Mouse (Mus musculus) heart, embryonic 14.5 days (tissue): ENCODE measurements around the gene Baat. TPM values are rescaled to one million over a fixed set of nuclear protein-coding genes. Genes with fewer than 3 reads are reported as not detected.
A peak's percentile ranks its signal among the peaks of the same experiment; 100 is the strongest.

Experiments
- ATAC-seq: fragments of 200-750 bp; cut with Nextera tagmentation; 2 replicates; pipeline ENCODE4 v1.8.0; 2017; ENCODE audit warnings: low read depth, moderate TSS enrichment; ENCODE audit not compliant: insufficient number of reproducible peaks, insufficient read depth, low FRiP score
- H3K27ac ChIP-seq, 2 experiments: fragments of 200-500 bp in 1 of 2; fragments of 300-500 bp in 1 of 2; sonication (generic) in 1 of 2; replicated peaks in 1 of 2; 2 replicates each; pipeline ENCODE4 v1.5.1; 2012 to 2014; ENCODE audit warnings: low read depth in 2 of 2, low read length in 2 of 2, control low read depth in 1 of 2, mild to moderate bottlenecking in 1 of 2, mixed read lengths in 1 of 2; ENCODE audit not compliant: control insufficient read depth in 1 of 2, insufficient read depth in 1 of 2
- H3K27me3 ChIP-seq: fragments of 300-500 bp; sonication (generic); 2 replicates; pipeline ENCODE4 v1.6.1; 2014; ENCODE audit warnings: mild to moderate bottlenecking, low read length, control low read depth; ENCODE audit not compliant: control insufficient read depth, insufficient read depth
- H3K36me3 ChIP-seq: fragments of 300-500 bp; sonication (generic); 2 replicates; pipeline ENCODE4 v1.6.1; 2014; ENCODE audit warnings: mild to moderate bottlenecking, control low read depth, low read length, mixed read lengths; ENCODE audit not compliant: control insufficient read depth, insufficient read depth
- H3K4me1 ChIP-seq, 2 experiments: fragments of 200-500 bp in 1 of 2; fragments of 300-500 bp in 1 of 2; sonication (generic) in 1 of 2; 2 replicates each; pipeline ENCODE4 v1.6.1; 2012 to 2014; ENCODE audit warnings: low read length in 2 of 2, control low read depth in 1 of 2, mixed read lengths in 1 of 2; ENCODE audit not compliant: control insufficient read depth in 2 of 2, insufficient read depth in 2 of 2
- H3K4me2 ChIP-seq: fragments of 300-500 bp; sonication (generic); 2 replicates; pipeline ENCODE4 v1.6.1; 2014; ENCODE audit warnings: mild to moderate bottlenecking, low read length
- H3K4me3 ChIP-seq, 2 experiments: fragments of 200-500 bp in 1 of 2; fragments of 300-500 bp in 1 of 2; sonication (generic) in 1 of 2; 2 replicates each; pipeline ENCODE4 v1.5.1; 2012 to 2014; ENCODE audit warnings: low read length in 2 of 2, mild to moderate bottlenecking in 2 of 2, control low read depth in 1 of 2, low read depth in 1 of 2, moderate library complexity in 1 of 2; ENCODE audit not compliant: control insufficient read depth in 1 of 2, insufficient read depth in 1 of 2
- H3K9ac ChIP-seq: fragments of 300-500 bp; sonication (generic); 2 replicates; pipeline ENCODE4 v1.6.1; 2014; ENCODE audit warnings: mild to moderate bottlenecking, low read length
- H3K9me3 ChIP-seq: fragments of 300-500 bp; sonication (generic); 2 replicates; pipeline ENCODE4 v1.6.1; 2016; ENCODE audit warnings: low read length, control low read depth; ENCODE audit not compliant: control insufficient read depth
- WGBS: fragments of 180-500 bp; shearing (Covaris S2); extraction: QIAGEN DNeasy Blood & Tissue Kit; methylation state at CpG from one replicate; pipeline ENCODE4 v1.1.7; 2014; 5-methylcytosine and 5-hydroxymethylcytosine counted together
- polyA plus RNA-seq: library from polyadenylated mRNA; unstranded; fragments of >200 nt; fragmentation: Nextera tagmentation; extraction: Ambion mirVana; gene quantifications from 2 replicates; pipeline ENCODE4 v1.2.1, GENCODE M21; 2014

Gene Baat
- polyA plus RNA-seq, 1 experiment from 2014 or later = 0.16 TPM

GRCm38 (mm10) chr4:49539665-49540064 is 33.3 kb upstream of the Baat start:
- ATAC-seq = peak; percentile 54

GRCm38 (mm10) chr4:49536671-49537070 is 30.3 kb upstream of the Baat start:
- Histone ChIP-seq H3K4me3 (no peak overlapping the region), H3K36me3 (peaks cover 7% of the 10 kb centered on the region; the same call in 1 of the 2 replicates), H3K27ac (no peak overlapping the region), H3K4me1 (peaks cover 2 to 17% of the 10 kb centered on the region in 2 experiments; a peak in 2 of 4 replicates), H3K9ac (no peak overlapping the region), H3K4me2 (no peak overlapping the region), H3K27me3 (no peaks in the 10 kb centered on the region), H3K9me3 (no peaks in the 10 kb centered on the region)
- ATAC-seq = no peak
- WGBS = 69% methylated on average over 4 of the region's 4 CpGs

More at GRCm38 (mm10) chr4:49539665-49540064, 33.3 kb upstream of the Baat start:
- Histone ChIP-seq H3K4me1 (peaks cover 2 to 17% of the 10 kb centered on the region in 2 experiments; a peak in 2 of 4 replicates), H3K9ac (no peak overlapping the region), H3K27me3 (no peaks in the 10 kb centered on the region), H3K9me3 (no peaks in the 10 kb centered on the region), H3K4me2 (no peak overlapping the region), H3K27ac (no peak overlapping the region), H3K36me3 (no peaks in the 10 kb centered on the region), H3K4me3 (no peak overlapping the region)
- WGBS = 21% methylated on average over 6 of the region's 6 CpGs

- no peak overlapping the region for H3K9ac ChIP-seq
- peaks cover 2% of the 10 kb centered on the region for H3K9me3 ChIP-seq
- ATAC-seq = no peak
- peaks cover 11% of the 10 kb centered on the region for H3K36me3 ChIP-seq
- H3K4me3 ChIP-seq = no peak overlapping the region
- no peaks in the 10 kb centered on the region for H3K27me3 ChIP-seq
- peaks cover 0 to 11% of the 10 kb centered on the region in 2 experiments; a peak in 1 of 4 replicates for H3K4me1 ChIP-seq
- no peak overlapping the region for H3K27ac ChIP-seq
- 91% methylated on average over 4 of the region's 4 CpGs for WGBS
- H3K4me2 ChIP-seq = no peak overlapping the region
Observed at GRCm38 (mm10) chr4:49535675-49536294, 29.4 kb upstream of the Baat start.

- Histone ChIP-seq H3K36me3 (peaks cover 19% of the 10 kb centered on the region), H3K27ac (no peak overlapping the region), H3K9me3 (peaks cover 9% of the 10 kb centered on the region), H3K4me1 (peaks cover 0 to 7% of the 10 kb centered on the region in 2 experiments; a peak in 1 of 4 replicates), H3K4me3 (no peak overlapping the region), H3K27me3 (no peaks in the 10 kb centered on the region), H3K4me2 (no peak overlapping the region), H3K9ac (no peak overlapping the region)
- 85% methylated on average over 3 of the region's 3 CpGs for WGBS
- ATAC-seq = no peak
Observed at GRCm38 (mm10) chr4:49535036-49535435, 28.7 kb upstream of the Baat start.

- H3K4me3 ChIP-seq = no peak overlapping the region
- ATAC-seq = no peak
- WGBS = 60% methylated on average over 9 of the region's 9 CpGs
- H3K27me3 ChIP-seq = no peaks in the 10 kb centered on the region
- peaks cover 2 to 13% of the 10 kb centered on the region in 2 experiments for H3K4me1 ChIP-seq
- no peaks in the 10 kb centered on the region for H3K9me3 ChIP-seq
- no peak overlapping the region for H3K9ac ChIP-seq
- peaks cover 27% of the 10 kb centered on the region for H3K36me3 ChIP-seq
- peak overlapping the region; percentile 73 for H3K4me2 ChIP-seq
- H3K27ac ChIP-seq = no peak overlapping the region
Observed at GRCm38 (mm10) chr4:49522576-49522975, 16.2 kb upstream of the Baat start.

GRCm38 (mm10) chr4:49521346-49521745 is 15.0 kb upstream of the Baat start:
- Histone ChIP-seq H3K27me3 (no peaks in the 10 kb centered on the region), H3K4me2 (peak overlapping the region; percentile 73), H3K36me3 (peaks cover 24% of the 10 kb centered on the region), H3K4me3 (peak overlapping the region; percentile 59 to 86), H3K9me3 (no peaks in the 10 kb centered on the region), H3K9ac (peak overlapping the region; percentile 73), H3K4me1 (peaks cover 2 to 13% of the 10 kb centered on the region in 2 experiments), H3K27ac (peak overlapping the region in 1 of 2 experiments; percentile 15; a peak in 3 of 4 replicates)
- ATAC-seq = no peak; the same call in none of the 2 replicates
- under 1% methylated on average over 17 of the region's 17 CpGs for WGBS

GRCm38 (mm10) chr4:49520572-49521340 is 14.4 kb upstream of the Baat start, which contains the start of the genes Mrpl50 and Zfp189:
Gene Mrpl50, minus strand, starts transcription at chr4:49521093.
Gene Zfp189, plus strand, starts transcription at chr4:49521176.
- Histone ChIP-seq H3K9ac (peak within 1 kb of the TSS; percentile 87), H3K9me3 (no peaks in the 10 kb centered on the region), H3K4me3 (peak within 1 kb of the TSS; percentile 59 to 97), H3K27ac (peak within 1 kb of the TSS; percentile 74 to 80), H3K4me1 (peaks cover 2 to 13% of the 10 kb centered on the region in 2 experiments), H3K27me3 (no peaks in the 10 kb centered on the region), H3K36me3 (peaks cover 21% of the 10 kb centered on the region; the same call in 1 of the 2 replicates), H3K4me2 (peak within 1 kb of the TSS; percentile 73)
- peak; percentile 98 for ATAC-seq
- under 1% methylated on average over 41 of the region's 41 CpGs for WGBS
